Mouse (Mus musculus) cerebral cortex, adult 2 months (tissue): ENCODE measurements around the gene Far1.

Source experiments
- WGBS: fragments of 180-500 bp; shearing (Covaris S2); methylation state at CpG from one replicate; pipeline ENCODE4 v1.1.7; 2018; 5-methylcytosine and 5-hydroxymethylcytosine counted together

The Far1 gene

DNA sequence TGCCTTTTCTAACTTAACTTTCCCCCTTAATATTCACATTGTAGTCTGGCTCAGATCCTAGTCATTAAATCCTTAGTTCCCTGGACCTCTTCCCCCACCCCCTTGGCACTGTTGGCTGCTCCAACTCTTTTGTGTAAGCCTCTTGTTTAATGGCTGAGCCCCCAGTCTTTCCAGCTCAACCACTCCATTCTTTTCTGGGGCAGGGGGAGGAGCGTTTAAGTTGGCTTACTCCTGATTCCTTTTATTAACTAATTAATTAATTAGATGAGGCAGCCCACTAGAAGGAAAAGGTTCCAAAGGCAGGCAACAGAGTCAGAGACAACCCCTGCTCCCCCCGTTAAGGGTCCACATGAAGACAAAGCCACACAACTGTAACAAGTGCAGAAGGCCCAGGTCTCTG is 68.5 kb downstream of the Far1 start:
- 64% methylated on average over 2 of the region's 2 CpGs for WGBS

- 92% methylated on average over 2 of the region's 2 CpGs for WGBS
Observed at GRCm38 (mm10) chr7:113589211-113589610, 75.6 kb downstream of the Far1 start.

GRCm38 (mm10) chr7:113590330-113590729 is 76.7 kb downstream of the Far1 start:
- 44% methylated on average over 1 of the region's 1 CpGs for WGBS

- WGBS = 94% methylated on average over 1 of the region's 1 CpGs
Observed at GRCm38 (mm10) chr7:113591084-113591483, 77.5 kb downstream of the Far1 start.

GRCm38 (mm10) chr7:113591557-113592354 is 78.1 kb downstream of the Far1 start:
- 87% methylated on average over 9 of the region's 9 CpGs for WGBS

DNA sequence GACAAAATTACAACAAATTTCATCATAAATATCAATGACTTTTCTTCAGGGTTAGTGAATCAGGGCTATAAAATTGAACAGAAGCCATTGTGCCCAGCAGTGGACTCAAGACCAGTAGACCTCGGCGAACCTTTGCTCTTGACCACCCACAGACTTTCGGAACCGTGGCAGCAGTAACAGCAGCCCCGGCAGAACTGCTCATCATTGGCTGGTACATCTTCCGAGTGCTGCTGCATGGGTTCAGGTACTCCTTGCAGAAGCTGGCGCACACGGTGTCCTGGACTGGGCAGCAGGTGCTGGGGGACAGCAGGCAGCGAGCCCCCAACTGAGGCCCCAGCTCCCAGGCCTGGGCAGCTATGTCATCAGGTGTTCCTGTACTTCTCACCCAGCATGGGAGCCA is 79.1 kb downstream of the Far1 start:
- 97% methylated on average over 9 of the region's 9 CpGs for WGBS

DNA sequence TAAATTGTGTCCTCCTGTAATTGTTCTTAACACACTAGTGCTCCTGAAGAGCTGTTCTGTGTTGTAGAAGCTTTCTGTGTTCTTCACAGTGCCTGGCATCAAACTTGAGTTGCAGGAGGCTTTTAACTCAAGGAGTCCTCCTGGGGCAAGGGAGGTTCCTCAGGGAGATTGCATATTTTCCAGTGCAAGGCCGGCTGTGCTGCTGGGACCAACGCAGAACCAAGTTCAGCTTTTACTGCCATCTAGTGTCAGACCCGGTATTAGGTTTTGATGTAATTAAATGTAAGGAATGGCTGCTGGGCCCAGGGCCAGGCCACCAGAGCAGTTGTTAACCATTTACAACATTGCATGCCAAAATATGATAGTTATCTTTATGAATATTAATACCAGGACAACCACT is 80.7 kb downstream of the Far1 start:
- WGBS = 0% methylated on average over 3 of the region's 3 CpGs

GRCm38 (mm10) chr7:113601803-113602202 is 88.2 kb downstream of the Far1 start:
- 90% methylated on average over 3 of the region's 3 CpGs for WGBS

DNA sequence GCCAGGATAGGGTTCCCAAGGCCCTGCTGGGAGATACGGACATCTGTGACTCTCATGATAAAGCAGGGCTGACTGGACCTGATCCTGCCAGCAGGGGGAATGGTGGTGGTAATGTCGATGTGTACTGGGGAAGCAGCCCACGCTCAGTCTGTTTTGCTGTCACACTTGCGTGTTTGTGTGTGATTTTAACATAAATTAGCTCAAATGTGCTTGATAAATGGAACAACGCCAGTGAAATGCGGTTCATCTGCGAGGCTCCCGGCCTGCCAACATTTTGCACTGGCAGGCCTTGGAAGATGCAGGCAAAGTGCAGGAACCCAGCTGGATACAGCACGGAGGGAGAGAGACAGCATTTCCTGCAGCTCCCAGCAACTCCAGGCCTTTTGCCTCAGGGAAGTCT is 94.3 kb downstream of the Far1 start:
- WGBS = 15% methylated on average over 9 of the region's 9 CpGs

- WGBS = 6% methylated on average over 8 of the region's 8 CpGs
Observed at GRCm38 (mm10) chr7:113609027-113609705, 95.5 kb downstream of the Far1 start.

DNA sequence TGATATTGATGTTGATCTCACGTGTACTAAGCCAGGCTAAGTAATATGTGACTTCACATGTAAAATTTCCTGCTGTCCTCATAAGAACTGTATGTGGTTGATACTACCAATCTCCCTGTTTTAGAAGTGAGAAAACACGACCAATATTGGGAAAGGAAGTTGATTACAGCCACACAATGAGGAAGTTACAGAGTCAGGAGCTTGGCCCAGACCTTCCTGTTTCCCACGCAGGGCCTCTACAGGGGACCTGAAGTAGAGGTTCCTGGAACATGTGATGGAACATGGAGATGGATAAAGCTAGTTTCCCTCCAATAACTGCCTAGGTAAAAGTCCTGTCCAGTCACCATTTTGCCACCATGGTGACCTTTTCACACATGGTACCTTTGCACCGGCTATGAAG is 99.0 kb downstream of the Far1 start:
- WGBS = 84% methylated on average over 4 of the region's 4 CpGs

DNA sequence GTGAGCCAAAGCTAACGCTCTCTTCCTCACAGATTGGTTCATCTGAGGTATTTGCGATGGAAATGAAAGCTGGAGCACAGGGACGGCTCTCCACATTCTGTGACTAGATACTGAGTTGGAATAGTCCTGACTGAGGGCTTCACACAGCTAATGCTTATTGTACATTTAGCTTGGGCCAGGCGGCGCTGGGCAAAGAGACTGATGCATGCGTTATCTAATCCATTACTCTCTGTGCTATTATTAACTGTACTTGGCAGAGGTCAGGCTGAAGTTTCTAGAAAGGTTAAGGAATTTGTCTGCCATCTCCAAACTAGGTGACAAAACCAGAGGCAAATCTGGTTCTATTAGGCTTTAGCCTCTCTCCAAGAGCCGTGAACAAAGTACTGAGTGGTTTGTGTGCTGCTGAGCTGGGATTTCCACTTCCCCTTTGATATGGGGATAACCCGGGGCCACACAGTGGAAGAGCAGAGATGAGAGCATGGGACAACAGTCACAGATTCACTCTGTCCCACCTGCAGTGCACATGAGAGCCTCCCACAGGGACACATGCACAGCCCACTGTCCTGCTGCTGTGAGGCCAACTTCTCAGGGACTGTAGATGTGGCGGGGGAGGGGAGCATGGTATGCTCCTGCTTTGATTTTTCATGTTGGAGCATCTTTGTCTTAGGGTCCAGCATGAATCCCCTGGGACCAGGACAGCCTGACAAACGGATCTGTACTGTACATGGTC is 100.7 kb downstream of the Far1 start:
- WGBS = 87% methylated on average over 10 of the region's 10 CpGs

GRCm38 (mm10) chr7:113619166-113619565 is 105.5 kb downstream of the Far1 start:
- WGBS = 64% methylated on average over 2 of the region's 2 CpGs

GRCm38 (mm10) chr7:113619768-113620167 is 106.1 kb downstream of the Far1 start:
- 32% methylated on average over 9 of the region's 9 CpGs for WGBS
